Mouse (Mus musculus): Measurements from ENCODE around the gene Adi1.

Adi1 gene

GRCm38 (mm10) chr12:28694231-28694630 is 19.2 kb downstream of the Adi1 start:
- DNase-seq (ENCODE audit: low read depth, low spot score) = no peak

- DNase-seq (ENCODE audit: low read depth, low spot score) = no peak
These were observed 19.7 kb downstream of the Adi1 start for GRCm38 (mm10) chr12:28694776-28695175.

- no peak for DNase-seq (ENCODE audit: low read depth, low spot score)
These were observed 23.0 kb downstream of the Adi1 start for GRCm38 (mm10) chr12:28697821-28698595.

GRCm38 (mm10) chr12:28699086-28699485 is 24.1 kb downstream of the Adi1 start:
- DNase-seq (ENCODE audit: low read depth, low spot score) = no peak

GRCm38 (mm10) chr12:28699656-28700055 is 24.6 kb downstream of the Adi1 start:
- peak; percentile 75 for DNase-seq (ENCODE audit: low read depth, low spot score)

- peak; percentile 8 for DNase-seq (ENCODE audit: low read depth, low spot score)
These were observed 25.1 kb downstream of the Adi1 start for GRCm38 (mm10) chr12:28700101-28700511.

- DNase-seq (ENCODE audit: low read depth, low spot score) = no peak
These were observed 25.6 kb downstream of the Adi1 start for GRCm38 (mm10) chr12:28700561-28701025.

GRCm38 (mm10) chr12:28701302-28701701 is 26.3 kb downstream of the Adi1 start:
- no peak for DNase-seq (ENCODE audit: low read depth, low spot score)

GRCm38 (mm10) chr12:28704381-28704780 is 29.4 kb downstream of the Adi1 start:
- peak; percentile 34 for DNase-seq (ENCODE audit: low read depth, low spot score)

- no peak for DNase-seq (ENCODE audit: low read depth, low spot score)
These were observed 30.2 kb downstream of the Adi1 start for GRCm38 (mm10) chr12:28705204-28705603.

- no peak for DNase-seq (ENCODE audit: low read depth, low spot score)
These were observed 33.1 kb downstream of the Adi1 start for GRCm38 (mm10) chr12:28708154-28708553.

- DNase-seq (ENCODE audit: low read depth, low spot score) = no peak
These were observed 35.6 kb downstream of the Adi1 start for GRCm38 (mm10) chr12:28710566-28711185.

- no peak for DNase-seq (ENCODE audit: low read depth, low spot score)
These were observed 40.0 kb downstream of the Adi1 start for GRCm38 (mm10) chr12:28714822-28715632.

GRCm38 (mm10) chr12:28717066-28717465 is 42.0 kb downstream of the Adi1 start:
- DNase-seq (ENCODE audit: low read depth, low spot score) = no peak

GRCm38 (mm10) chr12:28718106-28718505 is 43.1 kb downstream of the Adi1 start:
- DNase-seq (ENCODE audit: low read depth, low spot score) = no peak

GRCm38 (mm10) chr12:28724366-28724765 is 49.3 kb downstream of the Adi1 start:
- DNase-seq (ENCODE audit: low read depth, low spot score) = no peak

GRCm38 (mm10) chr12:28726204-28726603 is 51.2 kb downstream of the Adi1 start:
- no peak for DNase-seq (ENCODE audit: low read depth, low spot score)

- no peak for DNase-seq (ENCODE audit: low read depth, low spot score)
These were observed 52.0 kb downstream of the Adi1 start for GRCm38 (mm10) chr12:28727061-28727460.
